Mouse (Mus musculus) liver, embryonic 13.5 days (tissue): Measurements from ENCODE around the gene Zfp462. TPM values are rescaled to one million over a fixed set of nuclear protein-coding genes. Genes with fewer than 3 reads are reported as not detected.
A peak's percentile ranks its signal among the peaks of the same experiment; 100 is the strongest.

Experiments
- ATAC-seq: fragments of 200-750 bp; cut with Nextera tagmentation; 2 replicates; pipeline ENCODE4 v1.8.0; 2017; ENCODE audit warnings: low read depth, mild to moderate bottlenecking, moderate number of reproducible peaks, moderate library complexity
- DNase-seq: peaks from one replicate; pipeline ENCODE4 v3.0.0; 2022
- H3K27ac ChIP-seq: fragments of 300-500 bp; sonication (generic); 2 replicates; pipeline ENCODE4 v1.5.1; 2015; ENCODE audit warnings: moderate library complexity, mild to moderate bottlenecking, inconsistent platforms
- H3K27me3 ChIP-seq: fragments of 300-500 bp; sonication (generic); 2 replicates; pipeline ENCODE4 v1.6.1; 2015; ENCODE audit warnings: mild to moderate bottlenecking, inconsistent platforms
- H3K36me3 ChIP-seq: fragments of 300-500 bp; sonication (generic); 2 replicates; pipeline ENCODE4 v1.6.1; 2015; ENCODE audit warnings: mild to moderate bottlenecking, inconsistent platforms
- H3K4me1 ChIP-seq: fragments of 300-500 bp; sonication (generic); replicated peaks from 2 replicates; pipeline ENCODE4 v1.6.1; 2015; ENCODE audit warnings: inconsistent platforms
- H3K4me2 ChIP-seq: fragments of 300-500 bp; sonication (generic); 2 replicates; pipeline ENCODE4 v1.6.1; 2015; ENCODE audit warnings: inconsistent platforms, mild to moderate bottlenecking, moderate library complexity
- H3K4me3 ChIP-seq: fragments of 300-500 bp; sonication (generic); replicated peaks from 2 replicates; pipeline ENCODE4 v1.5.1; 2015; ENCODE audit warnings: mild to moderate bottlenecking, inconsistent platforms
- H3K9ac ChIP-seq: fragments of 300-500 bp; sonication (generic); 2 replicates; pipeline ENCODE4 v1.6.1; 2015; ENCODE audit warnings: mild to moderate bottlenecking, inconsistent platforms
- H3K9me3 ChIP-seq: fragments of 300-500 bp; sonication (generic); replicated peaks from 2 replicates; pipeline ENCODE4 v1.6.1; 2016; ENCODE audit warnings: inconsistent platforms
- WGBS: fragments of 180-500 bp; shearing (Covaris S2); methylation state at CpG from one replicate; pipeline ENCODE4 v1.1.7; 2015; ENCODE audit not compliant: insufficient replicate concordance; 5-methylcytosine and 5-hydroxymethylcytosine counted together
- polyA plus RNA-seq: library from polyadenylated mRNA; unstranded; fragments of >200 nt; fragmentation: Nextera tagmentation; extraction: Ambion mirVana; gene quantifications from 2 replicates; pipeline ENCODE4 v1.2.1, GENCODE M21; 2015

The Zfp462 gene
- polyA plus RNA-seq, 1 experiment from 2014 or later, result 0.14 TPM

DNA sequence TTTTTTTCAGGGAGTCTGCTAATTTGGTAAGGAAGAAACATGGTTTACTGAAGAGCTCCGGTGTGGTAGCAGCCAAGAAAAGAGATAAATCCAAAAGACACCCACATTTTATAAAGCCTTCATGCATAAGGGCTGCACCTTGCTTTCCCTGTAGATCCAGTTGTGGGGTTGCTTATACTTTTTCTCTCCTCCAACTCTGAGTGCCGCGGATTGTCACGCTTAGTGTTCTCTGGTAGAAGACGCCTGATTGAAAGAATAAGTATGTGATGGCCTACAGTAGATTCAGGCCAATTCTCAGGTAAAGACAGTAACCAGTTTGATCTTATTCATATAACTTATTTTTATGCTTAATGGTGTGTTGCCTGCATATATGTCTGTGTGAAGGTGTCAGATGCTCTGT, 54.7 kb downstream of the Zfp462 start:
- no peaks in the 10 kb centered on the region for H3K36me3 ChIP-seq
- ATAC-seq (no peak), DNase-seq (no peak)
- H3K27ac ChIP-seq, result no peak overlapping the region
- H3K4me1 ChIP-seq, result peaks cover 2% of the 10 kb centered on the region; the same call in 1 of the 2 replicates
- no peak overlapping the region for H3K4me2 ChIP-seq
- WGBS, result 86% methylated on average over 5 of the region's 5 CpGs
- no peak overlapping the region for H3K4me3 ChIP-seq
- H3K27me3 ChIP-seq, result no peaks in the 10 kb centered on the region
- no peak overlapping the region for H3K9ac ChIP-seq
- H3K9me3 ChIP-seq, result no peaks in the 10 kb centered on the region

- Histone ChIP-seq H3K4me3 (no peak overlapping the region), H3K27me3 (no peaks in the 10 kb centered on the region), H3K9me3 (no peaks in the 10 kb centered on the region), H3K36me3 (no peaks in the 10 kb centered on the region), H3K4me2 (no peak overlapping the region), H3K27ac (no peak overlapping the region), H3K4me1 (peaks cover 14% of the 10 kb centered on the region; the same call in 1 of the 2 replicates), H3K9ac (no peak overlapping the region)
- ATAC-seq, result no peak
- DNase-seq, result no peak
- 58% methylated on average over 3 of the region's 3 CpGs for WGBS
Observed at GRCm38 (mm10) chr4:55001386-55001785, 56.5 kb downstream of the Zfp462 start.

GRCm38 (mm10) chr4:55003128-55003527, 58.3 kb downstream of the Zfp462 start:
- Histone ChIP-seq H3K9ac (no peak overlapping the region), H3K4me1 (peaks cover 14% of the 10 kb centered on the region; the same call in 1 of the 2 replicates), H3K27me3 (no peaks in the 10 kb centered on the region), H3K4me2 (no peak overlapping the region), H3K4me3 (no peak overlapping the region), H3K36me3 (no peaks in the 10 kb centered on the region), H3K9me3 (no peaks in the 10 kb centered on the region), H3K27ac (no peak overlapping the region)
- no peak for DNase-seq
- 42% methylated on average over 6 of the region's 6 CpGs for WGBS
- no peak for ATAC-seq

GRCm38 (mm10) chr4:55005066-55005465, 60.2 kb downstream of the Zfp462 start:
- H3K4me3 ChIP-seq, result no peak overlapping the region
- ATAC-seq (no peak), DNase-seq (no peak)
- peaks cover 14% of the 10 kb centered on the region; the same call in 1 of the 2 replicates for H3K4me1 ChIP-seq
- H3K9ac ChIP-seq, result no peak overlapping the region
- WGBS, result 44% methylated on average over 4 of the region's 4 CpGs
- no peaks in the 10 kb centered on the region for H3K36me3 ChIP-seq
- no peaks in the 10 kb centered on the region for H3K27me3 ChIP-seq
- no peak overlapping the region for H3K27ac ChIP-seq
- H3K9me3 ChIP-seq, result 0 out of 2 replicates have a peak, but pooled peaks cover 2% of the 10 kb centered on the region
- H3K4me2 ChIP-seq, result peak overlapping the region; percentile 33; the same call in 1 of the 2 replicates

DNA sequence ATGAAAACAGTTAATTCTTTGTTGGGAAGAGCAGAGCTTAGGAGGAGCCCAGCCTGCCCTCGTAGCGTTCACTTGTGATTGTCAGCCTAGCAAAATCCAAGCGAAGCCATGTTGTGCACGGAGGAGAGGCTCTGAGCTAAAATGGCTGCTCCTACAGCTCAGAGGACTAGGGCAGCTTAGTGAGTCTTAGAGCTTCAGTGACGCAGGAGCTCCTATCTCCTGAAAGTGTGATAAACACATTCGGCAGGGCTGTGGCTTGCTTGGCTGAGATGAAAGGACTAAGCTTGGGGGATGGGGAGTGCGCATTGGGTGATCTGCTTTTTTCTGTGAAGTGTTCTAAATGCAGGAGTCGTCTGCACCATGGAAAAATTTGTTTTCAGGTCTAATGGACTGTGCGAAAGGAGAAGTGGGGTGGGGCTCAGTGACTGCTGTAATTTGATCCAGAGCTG, 60.7 kb downstream of the Zfp462 start:
- DNase-seq (no peak), ATAC-seq (peak; percentile 69)
- Histone ChIP-seq H3K9ac (no peak overlapping the region), H3K27ac (no peak overlapping the region), H3K4me2 (peak overlapping the region; percentile 33; the same call in 1 of the 2 replicates), H3K36me3 (no peaks in the 10 kb centered on the region), H3K4me1 (peaks cover 14% of the 10 kb centered on the region; the same call in 1 of the 2 replicates), H3K27me3 (no peaks in the 10 kb centered on the region), H3K4me3 (no peak overlapping the region), H3K9me3 (0 out of 2 replicates have a peak, but pooled peaks cover 5% of the 10 kb centered on the region)
- WGBS, result 25% methylated on average over 9 of the region's 9 CpGs

- Histone ChIP-seq H3K9me3 (0 out of 2 replicates have a peak, but pooled peaks cover 5% of the 10 kb centered on the region), H3K4me2 (no peak overlapping the region), H3K27me3 (no peaks in the 10 kb centered on the region), H3K4me3 (no peak overlapping the region), H3K36me3 (no peaks in the 10 kb centered on the region), H3K27ac (no peak overlapping the region), H3K9ac (no peak overlapping the region), H3K4me1 (peaks cover 14% of the 10 kb centered on the region; the same call in 1 of the 2 replicates)
- ATAC-seq, result no peak
- DNase-seq, result no peak
- 83% methylated on average over 1 of the region's 1 CpGs for WGBS
Observed at GRCm38 (mm10) chr4:55006024-55006423, 61.2 kb downstream of the Zfp462 start.

GRCm38 (mm10) chr4:55008616-55009015, 63.8 kb downstream of the Zfp462 start:
- Histone ChIP-seq H3K4me2 (no peak overlapping the region), H3K27ac (no peak overlapping the region), H3K9me3 (peaks cover 5% of the 10 kb centered on the region; the same call in 1 of the 2 replicates), H3K4me1 (peaks cover 14% of the 10 kb centered on the region; the same call in 1 of the 2 replicates), H3K4me3 (no peak overlapping the region), H3K9ac (no peak overlapping the region), H3K27me3 (no peaks in the 10 kb centered on the region), H3K36me3 (no peaks in the 10 kb centered on the region; the same call in 1 of the 2 replicates)
- no peak for ATAC-seq
- 81% methylated on average over 14 of the region's 14 CpGs for WGBS
- no peak for DNase-seq

GRCm38 (mm10) chr4:55011391-55011790, 66.5 kb downstream of the Zfp462 start:
- WGBS, result 84% methylated on average over 12 of the region's 12 CpGs
- peaks cover 5% of the 10 kb centered on the region; the same call in 1 of the 2 replicates for H3K9me3 ChIP-seq
- H3K27ac ChIP-seq, result no peak overlapping the region
- no peaks in the 10 kb centered on the region for H3K4me1 ChIP-seq
- H3K36me3 ChIP-seq, result no peaks in the 10 kb centered on the region; the same call in 1 of the 2 replicates
- DNase-seq, result no peak
- no peak for ATAC-seq
- no peak overlapping the region for H3K9ac ChIP-seq
- H3K4me2 ChIP-seq, result no peak overlapping the region
- H3K4me3 ChIP-seq, result no peak overlapping the region
- H3K27me3 ChIP-seq, result no peaks in the 10 kb centered on the region

DNA sequence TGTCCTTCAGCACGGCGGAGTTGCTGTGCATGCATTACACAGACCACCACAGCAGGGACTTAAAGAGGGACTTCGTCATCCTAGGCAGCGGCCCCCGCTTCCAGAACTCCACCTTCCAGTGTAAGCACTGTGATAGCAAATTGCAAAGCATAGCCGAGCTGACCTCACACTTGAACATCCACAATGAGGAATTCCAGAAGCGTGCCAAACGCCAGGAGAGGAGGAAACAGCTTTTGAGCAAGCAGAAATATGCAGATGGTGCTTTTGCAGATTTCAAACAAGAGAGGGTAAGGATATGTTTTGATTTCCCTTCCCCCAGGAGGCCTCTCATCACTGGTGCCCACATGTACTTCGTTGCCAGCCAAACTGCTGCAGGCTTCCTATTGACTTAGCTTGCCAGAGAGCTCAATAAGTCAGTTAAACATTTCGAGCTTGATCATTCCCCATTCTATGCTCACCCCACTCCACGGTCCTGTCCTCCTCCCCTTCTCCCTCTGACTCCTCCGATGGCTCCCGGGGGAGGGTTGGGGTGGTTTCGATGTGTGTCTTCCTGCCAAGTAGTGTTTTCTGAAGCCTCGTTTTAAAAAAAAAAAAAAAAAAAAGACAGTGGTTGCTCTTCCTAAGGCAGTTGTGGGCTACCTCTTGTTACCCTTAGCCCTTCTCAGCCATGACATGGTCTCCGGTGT, 68.9 kb downstream of the Zfp462 start:
- H3K27ac ChIP-seq, result no peak overlapping the region
- no peak overlapping the region for H3K4me3 ChIP-seq
- DNase-seq, result no peak
- H3K4me2 ChIP-seq, result no peak overlapping the region
- H3K27me3 ChIP-seq, result no peaks in the 10 kb centered on the region
- no peaks in the 10 kb centered on the region; the same call in 1 of the 2 replicates for H3K36me3 ChIP-seq
- ATAC-seq, result no peak
- whole genome bisulfite sequencing, result 61% methylated on average over 16 of the region's 16 CpGs
- H3K9me3 ChIP-seq, result peaks cover 5% of the 10 kb centered on the region; the same call in 1 of the 2 replicates
- H3K4me1 ChIP-seq, result no peaks in the 10 kb centered on the region
- no peak overlapping the region for H3K9ac ChIP-seq

DNA sequence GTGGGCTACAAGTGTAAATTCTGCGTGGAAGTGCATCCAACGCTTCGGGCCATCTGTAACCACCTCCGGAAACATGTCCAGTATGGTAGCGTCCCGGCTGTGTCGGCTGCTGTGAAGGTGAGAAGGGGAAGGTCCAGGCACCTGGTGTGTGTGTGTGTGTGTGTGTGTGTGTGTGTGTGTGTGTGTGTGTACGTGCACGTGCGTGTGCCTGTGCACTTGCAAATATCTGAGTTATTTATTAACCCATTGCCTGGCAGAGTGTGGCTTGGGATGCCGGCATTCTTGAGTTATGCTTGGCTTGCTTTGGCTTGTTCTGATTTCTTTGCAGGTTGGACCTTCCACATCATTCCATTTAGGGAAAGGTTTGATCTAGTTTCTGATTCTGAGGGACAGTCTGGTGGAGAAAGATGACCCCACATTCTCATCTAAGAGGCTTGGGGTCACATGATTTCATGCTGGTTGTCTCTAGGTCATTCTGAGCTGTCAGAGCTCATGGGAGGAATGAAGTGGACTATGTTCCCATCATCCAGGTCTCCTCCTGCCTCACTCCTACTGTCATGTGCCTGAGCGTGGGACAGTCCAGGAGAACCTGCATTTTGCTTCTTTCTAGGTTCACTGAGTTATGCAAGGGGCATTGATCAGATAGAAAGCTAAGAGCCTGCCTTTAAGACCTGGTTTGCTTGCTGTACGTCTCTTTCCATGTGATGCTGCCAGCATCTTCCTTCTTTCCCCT, 70.0 kb downstream of the Zfp462 start:
- Histone ChIP-seq H3K9me3 (peaks cover 4% of the 10 kb centered on the region; the same call in 1 of the 2 replicates), H3K4me2 (no peak overlapping the region), H3K27ac (no peak overlapping the region), H3K9ac (no peak overlapping the region), H3K27me3 (no peaks in the 10 kb centered on the region), H3K36me3 (no peaks in the 10 kb centered on the region; the same call in 1 of the 2 replicates), H3K4me1 (no peaks in the 10 kb centered on the region), H3K4me3 (no peak overlapping the region)
- 69% methylated on average over 13 of the region's 13 CpGs for WGBS
- ATAC-seq (no peak), DNase-seq (no peak)

- no peak for ATAC-seq
- 75% methylated on average over 2 of the region's 2 CpGs for WGBS
Observed at GRCm38 (mm10) chr4:55015517-55015916, 70.7 kb downstream of the Zfp462 start.

More at GRCm38 (mm10) chr4:55015517-55015916, 70.7 kb downstream of the Zfp462 start:
- Histone ChIP-seq H3K9ac (no peak overlapping the region), H3K4me1 (no peaks in the 10 kb centered on the region), H3K36me3 (no peaks in the 10 kb centered on the region; the same call in 1 of the 2 replicates), H3K4me3 (no peak overlapping the region), H3K27ac (no peak overlapping the region), H3K4me2 (no peak overlapping the region), H3K27me3 (no peaks in the 10 kb centered on the region), H3K9me3 (no peaks in the 10 kb centered on the region; the same call in 1 of the 2 replicates)
- DNase-seq, result no peak
